Mouse (Mus musculus): ENCODE data around the gene Ate1.
"Not testable (repeated sequence)": the region's sequence is repeated elsewhere in the genome, so short reads cannot be mapped to it uniquely, and the experiment has no call there.

The Ate1 gene

DNA sequence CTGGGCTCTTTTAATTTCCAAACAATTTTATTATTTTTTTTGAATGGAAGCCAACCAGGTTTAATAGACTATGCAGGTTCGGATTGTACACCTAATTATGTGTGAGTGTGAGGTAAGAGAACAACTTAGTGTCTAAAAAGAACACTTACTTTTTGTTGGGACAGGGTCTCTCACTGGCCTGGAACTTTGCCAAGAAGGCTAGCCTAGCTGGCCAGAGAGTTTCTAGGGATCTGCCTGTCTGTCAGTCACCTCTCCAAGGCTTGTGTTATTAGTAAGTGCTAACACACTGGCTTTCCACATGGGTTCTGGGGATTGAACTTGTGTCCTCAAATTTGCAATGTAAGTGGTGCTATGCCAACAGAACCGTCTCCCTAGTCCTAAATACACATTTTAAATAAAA, 116.8 kb downstream of the Ate1 start:
- no peak for DNase-seq (ENCODE audit: low spot score)

DNA sequence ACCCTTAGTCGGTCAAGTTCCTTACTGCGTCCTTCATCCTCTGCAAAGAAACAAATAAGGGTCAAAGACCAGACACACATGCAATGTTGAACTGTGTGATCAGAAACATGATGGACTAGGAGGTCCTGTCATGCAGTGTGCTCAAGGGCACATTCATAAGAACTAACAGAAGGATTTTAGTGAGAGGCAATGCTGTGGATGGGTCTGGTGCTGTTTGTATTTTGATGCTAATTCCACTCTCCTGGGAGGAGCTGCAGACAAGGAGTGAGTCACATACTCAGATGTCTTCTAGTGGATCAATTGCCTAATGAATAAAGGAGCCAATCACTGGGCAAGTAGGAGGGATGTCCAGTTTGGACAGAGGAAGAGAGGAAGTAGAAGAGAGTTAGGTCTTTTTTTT, 125.5 kb downstream of the Ate1 start:
- DNase-seq (ENCODE audit: low spot score) = no peak

DNA sequence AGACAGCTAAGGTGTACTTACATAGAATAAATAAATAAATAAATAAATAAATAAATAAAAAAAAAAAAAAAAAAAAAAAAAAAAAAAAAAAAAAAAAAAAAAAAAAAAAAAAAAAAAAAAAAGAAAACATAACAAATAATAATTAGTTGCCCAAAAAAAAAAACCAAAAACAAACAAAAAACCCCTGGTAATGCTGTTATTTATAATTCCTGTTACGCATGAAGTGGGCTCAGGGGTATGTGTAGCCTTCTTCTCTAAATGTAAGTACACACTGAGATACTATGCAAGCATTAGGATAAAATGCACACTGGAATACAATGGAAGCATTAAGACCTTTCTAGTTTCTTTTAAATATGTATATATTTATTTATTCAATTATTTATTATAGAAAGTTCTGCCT, 130.1 kb downstream of the Ate1 start:
- DNase-seq (ENCODE audit: low spot score) = not testable (repeated sequence)

DNA sequence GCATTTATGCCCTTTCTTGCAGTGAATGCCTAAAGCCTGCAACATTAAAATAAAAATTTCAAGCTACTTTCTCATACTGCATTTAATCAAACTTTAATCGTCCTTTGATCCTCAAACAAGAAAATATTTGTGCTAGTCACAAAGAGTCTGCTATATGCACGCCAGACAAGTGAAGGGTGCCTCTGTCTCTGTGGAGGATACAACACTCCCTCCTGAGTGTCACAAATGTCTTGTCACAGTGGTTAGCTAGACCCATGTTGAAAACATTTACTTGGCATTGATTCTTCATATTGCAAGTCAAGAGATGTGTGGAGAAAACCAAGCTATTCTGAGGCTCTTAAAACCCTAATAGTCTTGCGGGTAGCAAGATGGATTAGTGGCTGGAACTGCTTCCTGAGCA, 133.9 kb downstream of the Ate1 start:
- no peak for DNase-seq (ENCODE audit: low spot score)

DNA sequence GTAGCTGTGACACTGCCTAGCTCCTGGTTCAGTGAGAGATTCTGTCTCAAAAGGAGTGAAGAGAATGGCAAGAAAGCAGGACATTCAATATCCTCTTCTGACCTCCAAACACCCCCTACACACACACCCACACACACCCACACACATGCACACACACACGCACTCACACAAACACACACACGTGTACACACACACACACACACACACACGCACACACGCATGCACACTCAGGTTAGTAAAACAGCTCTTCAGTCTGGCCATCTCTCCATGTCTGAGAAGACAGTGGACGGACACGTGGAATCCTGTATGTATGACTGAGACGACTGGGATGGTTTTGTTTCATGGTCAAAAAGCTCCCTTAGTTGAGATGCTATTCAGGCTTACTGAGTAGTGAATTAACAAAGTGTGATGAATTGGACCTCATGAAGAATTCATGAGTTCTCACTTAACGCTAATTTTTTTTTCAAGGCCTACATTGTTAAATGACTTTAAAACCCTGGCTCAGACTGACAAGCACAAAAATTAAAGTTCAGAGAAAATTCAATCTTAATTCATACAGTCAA, 134.4 kb downstream of the Ate1 start:
- no peak for DNase-seq (ENCODE audit: low spot score)

DNA sequence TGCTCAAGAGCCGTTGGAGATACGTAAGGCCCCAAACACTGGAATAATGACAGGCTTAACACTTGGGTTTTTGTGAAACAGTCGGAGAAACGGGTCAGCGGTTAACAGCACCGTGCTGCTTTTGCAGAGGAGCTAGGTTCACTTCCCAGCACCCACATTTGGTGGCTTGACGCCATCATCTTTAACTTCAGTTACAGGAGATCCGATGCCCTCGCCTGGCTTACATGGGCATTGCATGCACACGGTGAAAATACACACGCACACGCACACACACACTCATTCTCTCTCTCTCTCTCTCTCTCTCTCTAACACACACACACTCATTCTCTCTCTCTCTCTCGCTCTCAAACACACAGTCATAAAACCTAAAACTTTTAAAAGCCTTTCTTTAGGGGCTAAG, 138.0 kb downstream of the Ate1 start:
- DNase-seq (ENCODE audit: low spot score) = no peak

DNA sequence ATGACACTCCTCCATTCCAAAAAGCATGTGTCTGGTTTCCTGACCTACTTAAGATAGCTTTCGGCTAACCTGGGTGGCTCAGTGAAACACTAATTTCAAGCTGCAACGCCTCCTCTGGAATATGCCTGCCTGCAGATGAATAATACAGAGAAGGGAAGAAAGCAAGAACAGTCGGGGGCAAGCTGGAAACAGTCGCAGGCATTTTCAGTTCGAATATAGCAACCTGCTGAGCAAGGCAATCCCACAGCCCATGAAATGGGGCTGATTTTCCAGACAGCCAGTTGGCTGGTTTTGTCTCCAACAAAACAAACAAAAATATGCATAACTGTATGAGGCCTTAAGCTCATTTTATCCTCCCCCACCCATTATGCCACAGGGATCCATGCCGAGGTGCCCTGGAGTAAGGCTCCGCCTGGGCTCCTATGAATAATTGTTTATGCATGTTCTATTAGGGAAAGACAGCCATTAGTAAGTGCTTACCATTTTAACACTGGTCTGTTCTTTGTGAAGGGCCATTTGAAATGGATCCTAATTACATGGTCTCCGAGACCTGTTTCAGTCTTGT, 138.7 kb downstream of the Ate1 start:
- no peak for DNase-seq (ENCODE audit: low spot score)

DNA sequence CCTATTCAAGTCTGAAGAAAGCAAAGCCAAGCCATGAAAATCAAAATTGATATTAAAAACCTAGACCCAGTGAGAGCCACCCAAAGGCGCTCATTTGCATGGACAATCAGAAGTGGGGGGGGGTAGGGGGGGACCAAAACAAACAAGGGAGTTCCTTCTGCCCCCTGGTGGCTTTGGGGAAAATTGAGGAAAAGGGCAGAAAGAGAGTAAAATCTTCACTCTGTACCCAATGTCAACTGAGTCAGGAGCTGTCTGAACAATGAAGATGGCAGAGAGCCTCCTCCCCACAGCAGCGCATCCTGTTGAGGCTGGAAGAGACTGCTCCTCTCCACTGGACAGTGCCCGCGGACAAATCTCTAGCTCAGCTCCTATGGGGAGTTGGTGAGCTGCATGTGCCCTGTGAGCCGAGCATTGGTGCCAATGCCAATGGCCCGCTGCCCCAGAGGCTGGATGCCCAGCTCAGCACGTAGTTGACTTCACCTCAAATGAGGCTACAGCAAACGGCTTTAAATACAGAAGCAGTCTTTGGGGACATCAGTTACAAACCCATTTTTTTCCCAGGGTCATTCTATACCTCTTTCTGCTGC, 139.3 kb downstream of the Ate1 start:
- DNase-seq (ENCODE audit: low spot score) = no peak

DNA sequence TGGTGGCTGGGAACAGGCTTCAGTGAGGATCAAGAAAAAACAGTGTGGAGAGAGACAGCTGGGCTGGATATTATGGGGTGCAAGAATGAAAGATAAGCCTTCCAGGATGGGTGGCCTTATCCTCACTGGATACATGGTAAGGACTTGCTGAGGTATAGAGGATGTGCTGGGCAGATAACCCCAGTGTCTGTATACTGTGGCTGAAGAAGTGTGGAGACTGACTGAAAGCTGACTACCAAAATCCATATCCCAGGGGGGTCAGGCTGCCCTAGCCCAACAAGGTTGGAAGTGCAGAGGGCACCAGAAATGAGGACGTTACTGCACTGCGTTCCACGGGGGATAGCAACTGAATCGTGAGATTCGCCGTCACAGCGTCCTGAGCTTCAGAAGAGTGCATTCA, 139.8 kb downstream of the Ate1 start:
- DNase-seq (ENCODE audit: low spot score) = no peak

DNA sequence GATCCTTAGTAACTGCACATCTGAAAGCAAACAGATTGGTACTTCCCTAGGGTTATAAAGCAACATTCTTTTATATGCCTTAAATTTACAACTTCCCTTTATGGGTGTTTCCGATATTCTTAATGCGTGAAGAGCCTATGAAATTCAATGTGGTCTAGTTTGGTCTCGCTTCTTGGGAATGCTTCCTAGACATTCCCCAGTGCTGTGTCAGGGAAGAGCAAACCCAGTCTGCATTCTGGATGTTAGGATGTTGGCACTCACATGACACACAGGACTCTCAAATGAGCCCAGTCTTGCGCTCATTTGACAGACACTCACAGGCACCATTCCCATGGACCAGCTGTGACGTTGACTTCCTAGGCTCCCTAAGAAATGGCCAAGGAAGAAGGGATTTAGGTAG, 140.3 kb downstream of the Ate1 start:
- DNase-seq (ENCODE audit: low spot score) = no peak

DNA sequence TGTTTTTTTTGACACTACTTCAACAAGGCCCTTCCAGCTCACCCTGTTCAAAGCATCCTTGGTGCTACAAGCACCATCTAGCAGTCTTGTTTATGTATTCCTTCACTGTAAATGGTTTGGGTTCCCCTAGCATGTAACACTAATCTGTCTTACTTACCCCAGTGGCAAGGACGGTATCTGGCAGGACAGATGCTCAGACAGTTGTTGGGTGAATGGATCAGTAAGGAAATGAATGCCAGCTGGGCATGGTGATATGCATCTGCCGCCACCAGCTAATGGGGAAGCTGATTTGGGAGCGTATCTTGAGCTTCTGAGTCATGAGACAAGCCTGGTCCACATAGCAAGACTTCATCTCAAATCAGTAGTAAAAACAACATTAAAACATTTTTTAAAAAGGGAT, 141.9 kb downstream of the Ate1 start:
- no peak for DNase-seq (ENCODE audit: low spot score)

DNA sequence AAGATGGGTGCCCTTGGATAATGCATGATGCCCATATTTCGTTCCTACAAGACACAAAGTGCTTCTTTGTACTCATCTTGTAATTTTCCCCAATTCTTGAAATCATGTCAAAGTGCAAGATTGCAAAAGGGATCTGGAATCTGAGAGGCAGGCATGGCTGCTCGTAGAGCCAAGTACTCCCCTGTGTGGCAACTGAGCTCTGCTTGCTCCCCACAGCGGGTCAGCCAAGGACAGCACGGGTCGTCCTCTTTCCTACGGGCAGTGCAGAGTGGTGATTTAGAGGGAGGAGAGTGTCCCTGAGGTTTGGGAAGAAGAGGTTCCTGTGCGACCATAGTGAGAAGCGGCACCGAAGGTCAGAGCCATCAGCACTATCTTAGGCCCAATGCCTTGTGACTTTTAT, 145.9 kb downstream of the Ate1 start:
- no peak for DNase-seq (ENCODE audit: low spot score)

DNA sequence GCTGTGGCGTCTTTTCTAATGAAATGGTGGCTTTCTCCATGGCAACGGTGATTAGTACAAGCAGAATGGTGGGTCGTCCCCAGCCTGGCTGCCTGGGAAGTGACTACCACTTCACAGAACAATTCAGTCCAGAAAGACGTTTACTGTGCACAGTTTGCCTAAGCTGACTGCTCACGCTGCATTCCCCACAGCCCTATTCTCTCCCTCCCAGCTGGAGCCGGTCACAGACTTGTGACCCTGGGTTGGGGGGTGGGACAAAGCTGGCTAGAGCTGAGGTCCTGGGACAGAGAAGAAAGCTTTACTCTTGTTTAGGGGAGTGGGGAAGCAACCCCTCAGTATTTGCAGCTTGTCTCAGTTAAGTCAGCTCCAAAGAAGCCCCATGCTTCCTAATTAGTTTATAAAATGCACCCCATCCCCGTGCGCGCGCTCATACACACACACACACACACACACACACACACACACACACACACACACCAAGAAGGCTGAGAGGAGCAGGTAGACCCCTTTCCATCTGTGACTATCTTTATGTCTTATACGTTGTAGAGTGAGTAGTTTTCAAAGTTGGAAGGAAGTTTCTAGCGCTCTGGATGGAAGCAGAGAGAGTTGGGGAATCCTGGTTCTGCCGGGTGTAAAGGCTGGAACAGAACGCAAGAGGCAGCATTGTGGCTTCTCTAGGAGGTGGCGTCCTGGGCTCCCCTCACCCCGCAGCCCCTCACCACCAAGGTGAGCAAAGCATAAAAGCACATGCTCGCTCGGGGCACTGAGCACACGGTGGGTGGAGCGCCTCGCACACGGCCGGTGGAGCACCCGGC, 151.1 kb downstream of the Ate1 start:
- no peak for DNase-seq (ENCODE audit: low spot score)

DNA sequence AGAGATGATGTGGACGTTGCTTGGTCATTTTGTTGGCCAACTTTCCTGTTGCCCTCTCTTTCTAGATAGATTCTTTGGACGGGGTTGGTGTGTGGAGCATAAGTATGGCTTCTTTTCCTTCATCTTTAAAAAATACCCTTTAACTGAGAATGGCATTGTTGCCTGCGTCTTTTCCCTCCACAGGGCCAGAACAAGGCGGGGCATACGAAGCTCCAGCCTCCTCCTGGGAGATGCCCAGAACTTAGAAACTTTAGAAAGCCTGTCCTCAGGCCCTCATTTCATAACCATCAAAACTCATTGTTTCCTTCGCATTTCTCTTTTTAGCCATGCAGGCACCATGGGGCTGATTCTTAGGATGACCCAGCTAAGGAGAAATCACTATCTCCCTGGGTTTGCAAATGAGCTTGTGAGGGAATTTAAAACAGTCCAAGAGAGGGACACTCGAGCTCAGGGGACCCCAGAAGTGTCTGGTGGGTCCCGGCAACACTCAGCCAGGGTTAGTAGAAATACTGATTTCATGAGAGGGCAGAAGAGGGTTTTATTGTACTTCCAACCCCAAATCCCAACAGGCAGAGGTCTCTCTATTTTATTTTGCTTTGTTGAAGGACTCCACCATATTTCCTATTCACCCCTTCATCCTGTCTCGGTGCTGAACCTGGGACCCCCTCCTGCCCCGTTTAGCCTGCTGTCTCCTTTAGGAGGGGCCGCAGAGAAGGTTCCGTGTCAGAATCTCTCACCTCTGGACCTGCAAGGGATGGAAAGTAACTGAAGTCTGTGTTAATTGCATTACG, 151.9 kb downstream of the Ate1 start:
- no peak for DNase-seq (ENCODE audit: low spot score)

DNA sequence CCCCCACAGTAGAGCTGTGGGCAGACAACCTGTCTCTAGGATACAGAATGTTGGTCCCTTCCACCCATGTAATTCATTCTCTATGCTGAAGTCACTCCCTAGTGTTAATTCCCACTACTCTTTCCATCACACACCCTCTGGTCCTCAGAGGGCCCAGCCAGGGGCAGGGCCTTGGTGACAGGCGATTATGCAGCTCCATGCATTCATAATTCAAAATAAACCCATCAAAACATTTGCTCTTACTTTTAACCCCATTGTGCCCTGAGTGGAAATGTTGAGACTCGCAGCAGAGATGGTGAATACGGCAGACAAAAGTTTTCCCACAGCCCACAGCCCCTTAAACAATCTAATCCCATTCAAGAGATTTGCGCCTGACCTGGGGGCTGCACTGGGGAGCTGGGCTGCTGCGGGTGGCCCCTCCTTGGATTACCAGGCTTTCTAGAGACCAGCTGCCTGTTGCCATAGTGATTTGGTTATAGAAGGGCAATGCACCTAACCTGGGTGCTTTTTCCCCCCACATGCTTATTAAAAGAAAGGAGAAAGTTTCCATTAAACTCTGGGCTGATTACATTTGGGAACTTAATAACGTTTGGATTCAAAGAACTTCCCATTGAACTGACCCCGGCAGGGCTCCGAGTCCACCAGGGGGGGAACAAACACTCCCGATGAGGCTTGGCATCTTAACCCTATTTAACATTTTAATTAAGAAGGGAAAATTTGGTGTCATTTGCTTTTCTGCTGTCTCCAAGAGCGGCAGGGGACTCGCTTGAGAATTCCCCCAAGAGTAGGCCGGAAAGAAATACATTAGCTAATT, 152.7 kb downstream of the Ate1 start:
- no peak for DNase-seq (ENCODE audit: low spot score)

DNA sequence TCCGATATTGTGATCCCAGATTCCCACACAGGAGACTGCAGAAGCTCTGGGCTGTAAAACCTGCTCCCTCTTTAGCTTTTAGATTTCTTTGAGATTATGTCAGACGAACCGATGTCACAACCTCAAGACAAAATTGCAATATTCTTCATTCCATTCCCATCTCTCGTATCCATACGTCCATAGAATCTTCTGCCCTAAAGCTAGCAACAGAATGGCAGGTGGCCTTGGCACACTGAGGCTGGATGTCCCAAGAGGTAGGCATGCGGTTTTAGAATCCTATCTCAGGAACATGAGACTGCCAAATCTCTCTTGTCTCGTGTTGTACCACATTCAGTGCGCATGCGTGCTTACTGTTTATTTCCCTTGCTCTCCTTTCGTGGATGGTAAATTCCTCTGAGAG, 154.5 kb downstream of the Ate1 start:
- DNase-seq (ENCODE audit: low spot score) = no peak

Data from T-cell, adult 2 months (primary cell).